Mouse (Mus musculus) CH12.LX (cell line): ENCODE results near the gene Lgr6.

Experiments used
- BHLHE40 ChIP-seq: IDR thresholded peaks from 2 replicates; pipeline ENCODE4 v1.6.1; 2011; ENCODE audit warnings: mild to moderate bottlenecking, low read depth, low read length, improper control_type of control experiment
- CTCF ChIP-seq, 2 experiments: IDR thresholded peaks in 1 of 2; conservative IDR thresholded peaks in 1 of 2; 2 replicates each; pipeline ENCODE4 v1.5.1; 2011 to 2012; ENCODE audit warnings: low read depth in 2 of 2, low read length in 2 of 2, improper control_type of control experiment in 1 of 2, inconsistent platforms in 1 of 2, mild to moderate bottlenecking in 1 of 2, moderate library complexity in 1 of 2
- POLR2A ChIP-seq: IDR thresholded peaks from 2 replicates; pipeline ENCODE4 v1.6.1; 2011; ENCODE audit warnings: low read depth, mild to moderate bottlenecking, improper control_type of control experiment, low read length
- RCOR1 ChIP-seq: conservative IDR thresholded peaks from 2 replicates; pipeline ENCODE4 v1.6.1; 2012; ENCODE audit warnings: low read depth, mild to moderate bottlenecking, inconsistent platforms, low read length, improper control_type of control experiment

DNA sequence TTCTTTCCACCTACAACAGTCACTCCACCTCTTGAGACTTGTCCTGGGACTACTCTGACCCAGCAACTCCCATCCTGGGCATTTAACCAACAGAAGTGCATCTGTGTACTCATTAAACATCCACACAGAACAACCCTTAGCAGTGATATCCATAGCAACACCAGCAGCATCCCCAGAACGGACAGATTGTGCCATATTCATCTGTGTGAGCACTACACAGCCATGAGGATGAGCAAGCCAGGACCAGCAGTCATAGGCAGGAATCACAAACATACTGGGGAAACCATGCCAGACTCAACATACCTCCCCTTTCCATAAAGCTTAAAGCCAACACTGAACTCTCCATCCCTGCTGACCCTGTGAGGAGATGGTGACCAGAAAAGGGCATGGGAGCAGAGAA is 17.7 kb downstream of the Lgr6 start:
- TF ChIP-seq POLR2A (no peak), RCOR1 (no peak), CTCF (conservative IDR thresholded peaks at IDR 0.05 in 1 of 2, IDR thresholded peaks at IDR 0.05 in 1 of 2; ENCODE audit: low read depth in 2 of 2, low read length in 2 of 2) (no peak), BHLHE40 (no peak)
